Mouse (Mus musculus): ENCODE measurements around the gene Ptpre.

DNA sequence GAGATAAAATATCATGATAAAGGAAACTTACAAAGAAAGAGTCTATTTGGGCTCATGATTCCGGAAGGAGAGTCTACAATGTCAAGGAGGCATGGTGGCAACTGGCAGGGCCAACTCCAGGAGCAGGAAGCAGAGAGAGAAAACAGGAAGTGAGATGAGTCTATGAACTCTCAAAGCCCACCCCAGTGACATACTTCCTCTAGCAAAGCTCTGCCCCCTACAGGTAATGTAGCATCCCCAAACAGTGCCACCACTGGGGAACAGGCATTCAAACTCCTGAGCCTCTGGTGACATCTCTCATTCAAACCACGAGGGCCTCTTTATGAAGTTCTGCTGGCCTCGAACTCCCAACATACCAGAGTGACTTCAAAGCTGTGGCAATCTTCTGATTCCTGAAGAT is 25.6 kb upstream of the Ptpre start:
- TF ChIP-seq CTCF (IDR thresholded peaks at IDR 0.05; ENCODE audit: borderline replicate concordance, insufficient read depth, low read depth, low read length) (no peak), POLR2A (IDR thresholded peaks at IDR 0.05; ENCODE audit: borderline replicate concordance, insufficient read depth, low read length) (no peak)
